Comparison of ENCODE assay signal across 20 mouse cellular contexts in genomic region chr12:84567576-84567975, GRCm38 (mm10). TPM values are rescaled to one million over a fixed set of nuclear protein-coding genes. Genes with fewer than 3 reads are reported as not detected.
A peak's percentile ranks its signal among the peaks of the same experiment; 100 is the strongest.
DNase-seq lines count a peak whose midpoint lies in the region; ATAC-seq lines count a peak whose summit lies in the region.
"Had no signal": no experiment of that assay in that cellular context is flagged by ENCODE, and none has a peak within 500 bp of the region (broad histone marks: within the 10 kb centered on the region; RNA-seq: fewer than 3 reads in every experiment).

No protein-coding gene starts in this region.

- peak; percentile 54 for DNase-seq in A20 (ENCODE audit: low read depth, low spot score)
- no peak for DNase-seq in urinary bladder, postnatal 4 days (ENCODE audit: low spot score in 2 of 2)
- DNase-seq: adrenal gland, adult 8-10 months; adrenal gland, postnatal 14 days; adrenal gland, postnatal 36 days; cerebellum, adult 11-12 months; cerebellum, adult 2 months; cerebellum, adult 9-10 months; cerebellum, postnatal 10 days; cerebellum, postnatal 25 days; forebrain, postnatal 0 days had no signal

- ATAC-seq in granulocyte monocyte progenitor cell, adult 5-6 weeks (replicated peaks; ENCODE audit: poor library complexity, severe bottlenecking) = peak; percentile 39
- ATAC-seq in megakaryocyte progenitor cell, adult 5-6 weeks (replicated peaks; ENCODE audit: poor library complexity) = 0 out of 2 replicates have a peak, but pooled peaks have one; percentile 29
- no peak for ATAC-seq in erythroblast, adult 5-6 weeks (replicated peaks; ENCODE audit: low FRiP score, poor library complexity, severe bottlenecking)
- ATAC-seq: activated CD4-positive, CD25-positive, alpha-beta regulatory T cell, adult 4 months; forebrain, embryonic 13.5 days; forebrain, embryonic 15.5 days; forebrain, postnatal 0 days; Patski had no signal

RNA-seq across cellular contexts. Expression of gene Vsx2, which starts 2.0 kb away (rescaled TPM):
- not detected in 2 replicates for total RNA-seq in granulocyte monocyte progenitor cell, adult 5-6 weeks (2014; fragmentation: Nextera tagmentation)
- not detected in 2 replicates for total RNA-seq in granulocyte monocyte progenitor cell, adult 5-6 weeks (2017)
- total RNA-seq in megakaryocyte progenitor cell, adult 5-6 weeks (2015) = not detected in 2 replicates
- not detected in 2 replicates for total RNA-seq in megakaryocyte progenitor cell, adult 5-6 weeks (2017)
- not detected in 2 replicates for total RNA-seq in erythroblast, adult 5-6 weeks (2015; ENCODE audit: low replicate concordance)
- total RNA-seq in erythroblast, adult 5-6 weeks (2017; ENCODE audit: low replicate concordance) = not detected in 2 replicates
- total RNA-seq: adrenal gland, adult 18-20 months; adrenal gland, postnatal 14 days; adrenal gland, postnatal 36 days; ES-E14 had no signal

RNA-seq across cellular contexts. Expression of gene Abcd4, which starts 49.6 kb away (rescaled TPM):
- 6.9 and 12.3 TPM in 2 replicates for total RNA-seq in granulocyte monocyte progenitor cell, adult 5-6 weeks (2014; fragmentation: Nextera tagmentation)
- 2.9 and 3.6 TPM in 2 replicates for total RNA-seq in granulocyte monocyte progenitor cell, adult 5-6 weeks (2017)
- 2.7 and 3.6 TPM in 2 replicates for total RNA-seq in megakaryocyte progenitor cell, adult 5-6 weeks (2015)
- 3.9 and 5.1 TPM in 2 replicates for total RNA-seq in megakaryocyte progenitor cell, adult 5-6 weeks (2017)
- total RNA-seq in erythroblast, adult 5-6 weeks (2015; ENCODE audit: low replicate concordance) = 0.38 and 2.3 TPM in 2 replicates
- 0.77 and 2.0 TPM in 2 replicates for total RNA-seq in erythroblast, adult 5-6 weeks (2017; ENCODE audit: low replicate concordance)
